Mouse (Mus musculus) left cerebral cortex, adult 8-10 months (tissue): ENCODE data around the gene Hba-a2. TPM values are rescaled to one million over a fixed set of nuclear protein-coding genes. Genes with fewer than 3 reads are reported as not detected.
"Not testable (repeated sequence)": the region's sequence is repeated elsewhere in the genome, so short reads cannot be mapped to it uniquely, and the experiment has no call there.

ENCODE experiments used
- DNase-seq, 2 experiments: peaks; one replicate each; pipeline ENCODE4 v3.0.0; 2022; ENCODE audit warnings: low spot score in 2 of 2
- total RNA-seq, 4 experiments: library from RNA; stranded (reverse); gene quantifications; 2 replicates each; pipeline ENCODE4 v1.2.4; 2022

Gene Hba-a2
- total RNA-seq: 100 to 1,000 TPM; 161 to 321 (median 230) TPM

GRCm38 (mm10) chr11:32296203-32296602, at the start of gene Hba-a2:
Hba-a2 (plus strand) TSS chr11:32296489.
- not testable (repeated sequence) for DNase-seq

- no peak for DNase-seq
Measured at GRCm38 (mm10) chr11:32247068-32247467, 49.2 kb upstream of the Hba-a2 start.

DNA sequence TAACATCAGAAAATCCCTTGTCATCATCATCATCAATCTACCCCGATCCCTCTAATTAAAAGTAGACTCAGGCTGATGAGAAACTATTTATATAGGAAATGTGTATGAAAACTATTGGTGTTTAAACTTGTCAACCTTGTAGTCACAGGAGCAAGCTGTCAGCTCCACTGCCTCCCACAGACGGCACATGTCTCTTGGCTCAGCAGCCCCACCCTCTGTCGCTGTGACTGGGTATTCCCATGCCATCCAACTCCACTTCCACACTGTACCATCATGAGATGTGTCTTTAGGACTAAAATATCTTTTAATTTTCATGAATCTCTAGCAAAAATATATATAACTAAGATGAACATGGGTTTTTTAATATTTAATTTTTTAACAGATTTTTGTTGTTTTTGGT, 47.9 kb upstream of the Hba-a2 start:
- DNase-seq: no peak

DNA sequence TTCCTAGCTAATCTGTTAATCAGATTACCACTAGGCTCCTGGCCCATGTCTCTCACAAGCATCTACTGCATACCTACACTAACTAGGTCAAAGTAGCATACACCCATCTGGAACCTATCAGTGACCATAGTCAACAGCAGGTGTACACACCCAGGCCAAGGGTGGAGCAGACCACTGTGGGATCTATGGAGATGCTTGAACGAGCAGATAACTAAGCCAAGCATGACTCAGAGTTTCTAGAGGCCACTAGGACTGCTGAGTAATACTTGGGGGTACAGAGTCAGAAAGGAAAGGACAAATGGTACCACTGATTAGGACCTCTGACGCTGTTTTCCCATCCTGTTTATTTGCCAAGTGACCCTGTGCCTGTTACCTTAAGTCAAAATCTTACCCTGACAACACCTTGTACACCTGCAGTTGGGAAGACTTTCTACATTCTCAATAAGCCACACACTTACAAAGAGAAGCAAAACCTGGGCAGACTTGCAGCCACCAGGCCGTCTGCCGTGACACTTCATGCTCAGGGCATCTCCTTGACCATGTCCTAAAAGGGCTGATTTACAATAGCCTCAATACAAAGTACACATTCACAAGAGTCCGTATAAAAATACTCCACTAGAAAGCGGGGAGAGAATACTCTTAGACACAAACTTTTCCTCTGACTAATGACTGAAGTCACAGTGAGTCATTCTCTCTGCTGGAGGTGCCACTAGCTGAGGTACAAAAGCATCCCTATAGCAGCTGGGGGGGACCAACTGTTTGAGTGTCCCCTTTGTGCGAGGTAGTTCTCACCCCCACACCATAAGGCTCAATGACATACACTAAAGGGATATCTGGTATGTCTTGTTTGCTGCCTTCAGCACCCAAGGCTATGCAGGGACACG, 45.2 kb upstream of the Hba-a2 start:
- no peak for DNase-seq

- DNase-seq: no peak
Measured at GRCm38 (mm10) chr11:32253121-32253520, 43.2 kb upstream of the Hba-a2 start.

DNA sequence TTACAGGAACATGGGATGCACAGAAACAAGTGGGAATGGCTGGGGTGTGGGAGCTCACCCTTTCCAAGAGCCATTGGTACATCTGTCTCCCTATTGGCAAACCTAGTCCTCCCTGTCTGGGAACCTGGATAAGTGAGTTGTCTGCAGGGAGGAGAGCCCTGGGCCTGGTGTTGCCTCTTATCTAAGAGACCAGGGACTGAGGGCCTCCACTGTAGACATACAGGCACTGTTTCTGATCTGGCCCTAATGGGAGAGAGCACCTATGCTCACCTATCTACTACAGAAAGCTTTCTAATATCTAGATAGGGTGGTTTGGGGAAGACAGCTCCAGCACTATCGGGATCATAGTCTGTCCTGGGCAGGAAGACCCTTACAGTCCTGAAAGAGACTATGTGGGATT, 40.1 kb upstream of the Hba-a2 start:
- DNase-seq: no peak

DNA sequence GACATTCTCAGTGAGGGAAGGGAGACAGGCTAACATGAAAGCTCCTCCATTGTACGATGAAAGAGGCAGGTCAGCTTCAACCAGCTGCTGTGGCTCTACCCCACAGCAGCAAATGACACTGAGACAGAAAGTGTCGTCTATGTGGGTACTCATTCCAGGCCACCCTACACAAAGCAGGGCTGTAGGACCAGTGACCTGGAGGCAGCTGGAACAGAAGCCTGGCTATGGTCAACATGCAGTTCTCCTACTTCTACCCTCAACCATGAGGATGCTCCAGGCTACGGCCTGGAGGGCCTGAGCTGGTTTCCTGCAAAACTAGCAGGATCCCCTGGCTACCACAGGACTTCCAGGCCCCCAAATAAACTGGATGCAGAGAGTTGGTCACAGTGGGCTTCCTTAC, 39.7 kb upstream of the Hba-a2 start:
- DNase-seq: no peak

DNA sequence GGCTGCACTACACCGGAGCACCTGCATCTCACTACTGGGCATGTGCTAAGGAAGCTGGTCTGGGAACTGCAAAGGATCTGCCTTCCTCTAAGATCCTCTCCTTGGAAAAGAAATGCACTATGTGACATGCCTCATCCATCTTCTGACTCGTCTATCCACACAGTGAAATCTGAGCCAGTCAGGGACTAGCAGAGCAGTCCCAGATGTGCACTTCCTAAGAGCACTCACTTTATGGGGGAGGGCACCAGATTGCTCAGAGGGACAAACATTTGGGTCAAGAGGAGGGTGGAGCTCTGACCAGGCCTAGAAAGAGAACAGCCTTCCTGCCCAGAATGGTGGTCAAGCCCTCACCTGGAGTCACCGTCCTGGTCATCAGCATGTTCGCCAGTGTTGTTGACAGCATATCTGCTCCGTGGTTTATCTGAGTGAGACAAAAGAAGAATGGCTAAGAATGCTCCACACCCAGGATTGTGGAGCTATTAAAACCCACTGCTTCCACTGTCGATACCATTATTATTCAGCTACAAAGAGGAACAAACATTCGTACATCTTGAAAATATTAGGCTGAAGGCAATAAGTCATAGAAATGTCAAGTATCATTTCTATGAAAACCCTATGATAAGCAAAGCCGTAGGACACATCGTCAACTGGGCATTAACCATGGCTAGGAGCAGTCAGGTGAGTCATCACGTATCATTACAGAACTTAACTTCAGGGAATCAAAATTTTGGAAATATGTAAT, 33.4 kb upstream of the Hba-a2 start:
- no peak for DNase-seq

DNA sequence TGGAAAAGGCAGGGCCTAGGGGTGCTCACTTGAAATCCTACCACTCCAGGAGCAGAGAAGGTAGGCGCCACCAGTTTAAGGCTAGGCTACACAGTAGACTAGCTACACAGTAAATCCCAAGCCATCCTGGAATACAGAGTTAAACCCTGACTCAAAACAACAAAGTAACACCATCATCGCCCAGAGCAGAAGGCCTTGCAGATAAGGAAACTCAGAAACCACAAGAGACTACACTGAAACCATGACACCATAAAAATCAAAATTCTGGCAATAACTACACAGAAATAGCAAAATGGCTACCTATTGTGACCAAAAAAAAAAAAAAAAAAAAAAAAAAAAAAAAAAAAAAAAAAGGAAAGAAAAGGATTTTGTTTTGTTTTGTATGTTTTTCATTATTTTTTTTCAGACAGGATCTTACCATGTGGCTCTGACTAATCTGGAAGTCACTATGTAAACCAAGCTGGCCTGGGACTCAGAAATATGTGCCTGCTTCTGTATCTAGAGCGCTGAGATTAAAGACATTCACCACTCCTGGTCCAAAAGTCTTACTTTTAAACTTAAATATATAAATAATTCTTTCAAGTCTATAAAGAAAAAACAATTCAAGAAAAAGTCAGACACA, 31.1 kb upstream of the Hba-a2 start:
- no peak for DNase-seq

- DNase-seq: no peak
Measured at GRCm38 (mm10) chr11:32266194-32266593, 30.1 kb upstream of the Hba-a2 start.

DNA sequence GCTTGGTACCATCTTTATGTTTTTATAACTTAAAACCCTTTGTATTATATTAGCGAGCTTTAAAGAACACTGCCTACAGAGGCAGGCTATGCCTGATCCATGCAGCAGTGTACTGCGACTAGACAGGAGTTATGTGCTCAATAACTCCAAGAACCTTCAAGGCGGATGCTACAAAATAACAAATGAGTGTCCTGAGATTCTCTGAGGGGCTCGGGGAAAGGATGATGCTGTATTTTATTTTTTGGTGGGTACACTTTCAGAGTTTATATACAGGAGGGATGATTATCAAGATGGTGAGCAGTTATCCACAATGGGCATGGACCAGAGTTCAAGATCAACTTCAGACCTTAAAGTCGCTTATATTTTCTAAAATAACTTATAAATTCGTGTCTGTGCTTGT, 29.5 kb upstream of the Hba-a2 start:
- no peak for DNase-seq

DNA sequence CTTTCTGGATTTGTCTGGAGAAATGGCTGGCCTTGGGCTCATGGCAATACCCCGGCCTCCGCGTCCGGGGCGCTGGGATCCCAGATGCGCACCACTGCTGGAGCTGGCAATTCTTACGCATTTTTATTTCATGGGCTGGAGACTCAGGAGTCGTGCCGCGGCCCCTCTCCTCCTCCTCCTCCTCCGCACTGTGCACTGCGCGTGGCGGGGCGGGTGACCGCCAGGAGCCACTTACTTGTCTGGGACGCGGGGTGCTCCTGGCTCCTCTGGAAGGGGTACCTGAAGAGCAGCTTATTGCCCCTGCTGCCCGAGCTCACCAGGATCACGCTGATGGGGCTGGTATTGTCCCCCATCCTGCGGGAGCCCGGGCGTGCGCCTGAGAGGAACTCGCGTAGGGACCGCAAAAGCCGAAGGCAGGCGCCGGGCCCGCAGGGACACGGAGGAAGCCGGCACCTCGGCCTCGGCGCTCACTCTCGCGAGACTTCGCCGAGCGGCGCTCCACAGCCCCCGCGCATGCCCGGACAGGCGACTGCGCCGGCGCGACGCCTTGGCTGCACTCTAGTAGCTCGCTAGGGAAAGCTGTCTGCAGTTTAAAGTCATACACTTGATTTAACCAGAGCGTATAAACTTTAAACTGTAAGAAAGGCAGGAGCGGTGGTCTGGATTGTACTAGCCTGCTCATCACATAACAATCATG, 29.0 kb upstream of the Hba-a2 start, which contains the start of gene Nprl3:
Gene Nprl3 (minus strand): TSS at position 520 of the 697 bp plus-strand sequence.
- DNase-seq: peak; percentile 86 to 93

DNA sequence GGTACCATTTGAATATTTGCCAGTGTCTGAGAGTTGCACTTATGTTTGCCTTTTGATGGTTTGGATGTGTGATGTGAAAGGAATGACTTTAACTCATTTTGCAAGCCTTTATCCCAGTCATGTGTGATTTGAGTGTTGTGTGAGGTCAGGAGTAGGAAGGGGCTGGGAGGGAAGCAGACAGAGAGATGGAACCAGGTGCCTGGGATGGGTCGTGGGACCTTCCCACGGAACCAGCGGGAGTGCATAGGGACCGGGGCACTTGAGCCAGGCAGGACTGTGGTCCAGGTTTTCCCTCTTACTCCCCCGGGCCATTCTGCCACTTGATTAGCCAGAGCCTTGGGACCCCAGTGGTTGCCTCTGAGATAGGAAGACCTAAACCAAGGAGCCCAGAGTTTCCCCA, 28.3 kb upstream of the Hba-a2 start:
- DNase-seq: no peak

- DNase-seq: no peak
Measured at GRCm38 (mm10) chr11:32268952-32269351, 27.3 kb upstream of the Hba-a2 start.

DNA sequence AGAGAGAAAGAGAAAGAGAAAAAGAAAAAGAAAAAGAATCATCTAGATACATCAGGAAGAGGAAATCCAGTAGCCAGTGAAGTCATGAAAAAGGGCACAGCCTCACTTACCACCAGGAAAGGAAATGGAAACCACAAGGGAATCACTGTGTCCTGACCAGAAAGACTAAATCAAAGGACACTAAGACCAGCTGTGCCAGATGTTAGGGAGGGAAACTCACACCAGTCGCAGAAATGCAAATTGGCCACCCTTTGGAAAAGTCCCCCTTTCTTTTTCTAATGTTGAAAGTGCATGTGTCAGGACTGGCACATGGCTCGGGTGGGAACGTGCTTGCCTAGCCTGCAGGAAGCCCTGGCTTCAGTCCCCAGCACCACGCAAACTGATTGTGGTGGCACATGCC, 25.1 kb upstream of the Hba-a2 start:
- no peak for DNase-seq

DNA sequence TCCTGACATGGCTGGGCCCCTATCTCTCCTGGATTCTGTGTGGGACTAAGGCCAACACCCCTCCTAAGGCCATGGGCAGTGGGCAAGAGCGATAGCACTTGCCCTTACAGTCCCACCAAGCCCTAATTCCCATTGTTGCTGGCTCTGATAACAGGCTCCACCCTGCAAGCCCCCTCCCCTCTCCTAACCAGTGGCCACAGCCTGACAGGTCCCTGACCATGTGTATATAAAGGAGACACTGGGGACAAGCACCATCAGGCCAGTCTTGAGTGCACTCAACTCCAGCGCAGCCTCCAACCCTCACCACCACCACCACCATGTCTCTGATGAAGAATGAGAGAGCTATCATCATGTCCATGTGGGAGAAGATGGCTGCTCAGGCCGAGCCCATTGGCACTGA, 19.9 kb upstream of the Hba-a2 start, which contains the start of gene Hba-x:
Gene Hba-x (plus strand): TSS at position 54 of the 400 bp plus-strand sequence.
- DNase-seq: no peak

DNA sequence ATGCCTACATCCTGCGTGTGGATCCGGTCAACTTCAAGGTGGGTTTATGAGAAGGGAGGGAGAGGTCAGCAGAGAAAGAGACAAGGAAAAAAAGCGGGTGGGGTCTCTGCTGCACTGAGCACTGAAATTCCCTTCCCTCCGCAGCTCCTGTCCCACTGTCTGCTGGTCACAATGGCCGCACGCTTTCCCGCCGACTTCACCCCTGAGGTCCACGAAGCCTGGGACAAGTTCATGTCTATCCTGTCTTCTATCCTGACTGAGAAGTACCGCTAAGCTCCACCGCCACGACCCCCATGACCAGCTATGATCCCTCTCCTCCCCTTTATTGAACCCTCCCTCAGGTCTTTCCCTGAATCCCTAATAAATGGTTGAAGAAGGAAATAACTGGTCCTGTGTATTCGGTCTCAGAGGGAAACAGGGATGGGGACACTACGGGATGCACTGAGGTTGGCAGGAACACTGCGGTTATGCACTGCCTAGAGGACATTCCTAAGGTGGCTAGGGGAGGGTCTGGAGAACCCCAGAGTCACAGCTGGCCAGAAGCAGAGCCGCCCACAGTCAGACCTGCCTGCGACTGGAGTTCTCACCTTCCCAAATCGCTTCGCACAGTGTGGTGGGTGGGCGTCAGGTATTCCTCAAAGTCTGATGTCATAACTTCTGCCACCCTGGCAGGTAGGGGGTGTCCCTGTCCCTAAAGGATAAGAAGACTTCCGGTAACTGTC, 18.4 kb upstream of the Hba-a2 start:
- no peak for DNase-seq

DNA sequence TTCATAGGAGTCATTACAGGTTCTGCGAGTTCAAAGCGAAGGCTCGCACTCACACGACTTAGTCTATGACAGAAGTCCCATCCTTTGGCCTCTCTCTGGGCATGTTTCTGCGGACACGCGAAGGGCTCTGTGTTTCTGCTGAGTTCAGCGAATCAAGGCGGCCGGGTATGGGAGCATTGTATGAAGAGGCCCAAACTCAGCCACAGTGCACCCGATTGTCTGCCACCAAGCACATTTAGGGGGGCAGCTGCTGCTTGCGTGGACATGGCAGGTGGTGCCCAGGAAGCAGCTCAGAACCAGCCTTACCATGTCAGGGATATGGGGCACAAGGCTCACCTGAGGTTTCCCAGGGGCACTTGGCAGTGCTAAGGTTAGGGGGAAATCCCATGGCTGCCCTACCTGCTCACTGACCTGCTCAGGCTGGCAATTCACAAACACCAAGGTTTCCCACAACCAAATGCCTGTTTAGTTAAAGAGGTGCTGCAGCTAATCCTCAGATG, 17.8 kb upstream of the Hba-a2 start:
- DNase-seq: no peak

DNA sequence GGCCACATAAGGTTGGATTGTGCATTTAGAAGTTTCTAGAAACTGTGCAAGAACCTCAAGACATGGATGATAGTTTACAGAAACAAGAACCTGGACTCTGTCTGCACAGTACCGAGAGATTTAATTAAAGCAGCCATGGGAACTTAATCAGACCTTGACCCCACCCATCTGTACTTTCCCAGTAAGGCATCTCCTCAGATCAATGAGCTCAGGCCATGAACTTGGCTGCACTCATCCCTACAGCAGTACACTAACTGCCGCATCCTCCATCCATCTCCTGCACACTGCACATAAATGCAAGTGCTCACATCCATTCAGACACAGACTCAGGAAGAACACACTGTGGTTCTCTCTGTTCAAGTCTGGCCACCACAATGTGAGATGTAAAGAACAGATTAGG, 15.6 kb upstream of the Hba-a2 start:
- DNase-seq: no peak

GRCm38 (mm10) chr11:32281416-32282144, 14.7 kb upstream of the Hba-a2 start:
- no peak for DNase-seq
